Mouse (Mus musculus) B cell, adult 2 months (primary cell): ENCODE measurements around the gene Cyfip2.

Source experiments
- DNase-seq, 2 experiments: peaks; one replicate each; pipeline ENCODE4 v3.0.0; 2022

The Cyfip2 gene

DNA sequence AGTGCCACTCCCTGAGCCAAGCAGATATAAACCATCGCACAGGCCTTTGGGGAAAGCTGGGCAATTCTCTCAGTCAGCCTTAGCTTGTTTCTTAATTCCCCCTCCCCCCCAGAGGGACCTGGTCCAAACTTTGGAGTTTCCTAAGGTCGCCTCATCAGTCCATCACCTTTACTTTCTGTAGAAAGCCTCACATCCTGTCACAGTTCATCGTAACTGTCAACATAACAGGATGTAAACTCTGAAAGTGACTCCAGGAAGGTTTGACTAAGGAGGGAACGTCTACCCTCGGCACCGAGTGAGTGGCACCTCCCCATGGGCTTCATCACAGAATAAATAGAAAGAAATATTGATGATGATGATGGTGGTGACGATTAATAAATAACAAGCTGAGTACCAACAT is 4.9 kb downstream of the Cyfip2 start:
- DNase-seq = peak; percentile 35 to 37

DNA sequence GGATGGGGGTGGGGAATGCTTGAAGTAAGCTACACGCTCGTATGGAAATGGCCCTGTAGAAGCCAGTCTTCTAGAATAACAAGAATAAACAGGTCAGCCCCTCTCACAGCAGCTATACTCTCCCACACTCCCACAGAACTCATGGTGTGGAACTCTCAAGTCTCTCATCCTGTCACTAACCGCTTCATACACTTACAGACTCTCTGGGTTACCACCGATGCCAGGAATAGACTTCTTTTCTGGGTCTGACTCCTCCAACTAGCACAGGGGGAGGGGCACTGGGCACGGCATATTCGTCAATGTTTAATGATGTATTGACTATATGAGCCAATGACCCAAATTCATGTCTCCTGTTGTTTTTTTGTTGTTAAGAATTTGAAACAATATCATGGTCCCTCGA is 5.9 kb downstream of the Cyfip2 start:
- DNase-seq = peak; percentile 42 to 55

DNA sequence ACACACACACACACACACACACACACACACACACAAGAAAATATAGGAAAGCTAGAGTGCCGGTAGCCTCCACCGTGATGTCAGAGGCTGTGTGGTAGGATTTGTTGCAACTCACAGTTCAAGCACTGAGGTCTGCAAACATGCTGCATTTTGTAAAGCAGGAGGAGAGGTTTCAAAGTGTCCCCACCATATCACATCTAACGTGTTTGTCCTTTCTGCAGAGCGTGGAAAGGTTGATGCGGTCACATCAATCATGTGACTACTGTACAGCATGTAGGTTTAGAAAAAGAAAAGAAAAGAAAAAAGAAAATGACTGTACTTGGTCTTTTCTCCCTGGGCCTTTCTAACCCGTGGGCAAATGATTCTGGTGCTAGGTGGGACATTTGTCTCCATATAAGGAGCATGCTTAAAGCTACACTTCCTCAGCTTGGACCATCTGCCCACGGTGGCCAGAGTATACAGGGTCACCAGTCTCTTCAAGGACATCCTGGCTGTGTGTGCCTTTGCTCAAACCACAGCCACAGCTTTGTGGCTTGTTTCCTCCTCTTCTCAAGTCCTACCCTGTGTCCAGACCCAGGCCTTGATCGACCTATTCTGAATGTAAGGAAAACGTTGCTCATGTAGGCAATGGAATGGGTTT is 6.7 kb downstream of the Cyfip2 start:
- DNase-seq = no peak

DNA sequence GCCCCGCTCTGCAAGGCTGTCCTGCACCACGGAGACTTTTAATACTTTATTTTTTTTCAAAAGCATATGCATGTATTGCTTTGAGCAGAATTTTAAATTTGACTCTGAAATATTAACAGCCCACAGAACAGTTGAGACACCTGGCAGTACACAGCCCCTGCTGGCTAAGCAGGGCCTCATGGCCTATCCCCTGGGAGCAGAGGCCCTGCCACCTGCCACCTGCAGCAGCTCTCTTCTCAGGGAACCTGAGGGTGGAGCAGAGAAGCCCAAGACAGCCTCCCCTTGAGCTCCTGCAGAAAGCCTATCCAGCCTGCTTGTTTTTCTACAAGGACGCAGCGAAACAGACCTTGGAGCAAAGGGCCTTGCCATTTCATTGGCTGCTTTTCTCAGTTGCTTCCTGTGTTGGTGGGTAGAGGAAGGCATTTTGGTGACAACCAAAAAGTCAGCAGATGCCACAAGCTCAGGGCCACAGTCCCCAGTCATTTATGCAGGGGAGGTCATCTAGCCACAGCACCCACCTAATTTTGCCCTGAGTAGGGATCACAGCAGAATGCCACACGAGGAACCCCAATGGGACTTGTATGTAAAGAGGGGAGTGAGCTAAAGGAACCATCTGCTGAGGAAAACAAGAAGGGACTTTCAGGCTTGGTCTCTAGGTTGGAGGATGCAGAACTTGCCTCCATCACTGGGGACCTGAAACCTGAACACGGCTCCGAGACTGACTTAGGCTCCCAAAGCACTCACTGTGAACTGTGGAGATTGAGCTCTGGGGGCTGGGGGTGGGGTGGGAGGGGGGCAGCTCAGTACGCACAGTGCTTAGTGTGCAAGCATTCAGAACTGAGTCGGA is 7.6 kb downstream of the Cyfip2 start:
- DNase-seq = peak; percentile 63 to 66

DNA sequence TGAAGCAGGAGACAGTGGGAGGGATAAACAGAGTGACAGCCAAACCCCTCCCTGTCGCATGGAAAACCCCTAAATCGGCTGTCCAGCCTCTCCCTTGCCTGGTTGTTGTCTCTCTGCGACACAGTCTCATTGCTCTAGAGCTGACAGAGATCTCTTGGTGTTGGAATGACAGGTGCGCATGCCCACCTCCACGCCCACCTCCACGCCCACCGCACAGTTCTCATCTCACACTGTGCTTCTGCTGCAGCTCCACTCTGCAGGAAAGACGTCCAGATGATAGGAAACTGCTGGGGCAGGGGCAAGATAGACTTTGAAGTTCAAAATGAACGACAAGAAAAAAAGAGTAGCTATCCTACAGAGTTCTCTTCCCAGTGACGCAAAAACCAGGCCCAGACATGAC is 8.6 kb downstream of the Cyfip2 start:
- DNase-seq = peak in 1 of 2 experiments; percentile 25

DNA sequence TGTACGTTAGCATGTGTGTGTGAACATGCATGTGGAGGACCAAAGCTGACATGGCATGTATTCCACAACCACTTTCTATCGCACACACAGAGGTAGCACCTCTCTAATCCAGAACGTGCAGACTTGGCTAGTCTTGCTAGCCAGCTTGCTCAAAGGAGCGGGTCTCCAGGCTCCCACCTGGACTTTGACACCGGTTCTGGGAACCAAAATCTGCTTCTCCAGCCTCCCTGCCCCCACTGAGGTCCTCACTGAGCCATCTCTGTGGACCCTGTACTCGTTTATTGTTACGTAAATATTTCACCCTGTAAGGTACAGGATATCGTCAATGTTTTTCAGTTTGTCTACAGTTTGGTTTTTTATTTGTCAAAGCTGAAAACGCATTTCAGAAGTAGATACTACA is 10.2 kb downstream of the Cyfip2 start:
- DNase-seq = no peak

DNA sequence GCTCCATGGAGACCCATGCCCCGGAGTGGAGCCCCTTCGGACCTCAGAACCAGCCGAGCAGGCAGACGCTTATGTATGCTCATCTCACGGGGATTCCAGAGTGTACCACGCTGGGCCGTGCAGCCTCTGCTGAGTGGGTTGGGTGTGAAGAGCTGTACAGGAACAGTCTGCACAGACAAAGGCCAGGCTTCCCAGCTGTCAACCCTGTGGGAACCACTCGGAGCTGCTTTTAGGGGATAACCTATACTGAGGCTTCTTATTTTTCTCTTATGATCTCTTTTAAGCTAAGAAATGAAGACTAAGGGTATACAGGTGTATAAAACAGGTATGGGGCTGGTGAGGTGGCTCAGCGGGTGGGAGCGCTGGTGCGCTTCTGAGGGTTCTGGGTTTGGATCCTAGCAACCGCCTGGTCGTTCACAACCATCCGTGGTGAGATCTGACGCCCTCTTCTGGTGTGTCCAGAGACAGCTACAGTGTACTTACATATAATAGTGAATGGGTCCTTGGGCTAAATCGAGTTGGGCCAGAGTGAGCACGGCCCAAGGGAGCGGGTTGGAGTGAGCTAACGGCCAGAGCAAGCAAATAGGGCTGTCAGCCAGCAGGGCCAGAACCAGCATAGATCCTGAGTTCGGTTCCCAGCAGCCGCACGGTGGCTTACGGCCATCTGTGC is 10.9 kb downstream of the Cyfip2 start:
- no peak for DNase-seq

DNA sequence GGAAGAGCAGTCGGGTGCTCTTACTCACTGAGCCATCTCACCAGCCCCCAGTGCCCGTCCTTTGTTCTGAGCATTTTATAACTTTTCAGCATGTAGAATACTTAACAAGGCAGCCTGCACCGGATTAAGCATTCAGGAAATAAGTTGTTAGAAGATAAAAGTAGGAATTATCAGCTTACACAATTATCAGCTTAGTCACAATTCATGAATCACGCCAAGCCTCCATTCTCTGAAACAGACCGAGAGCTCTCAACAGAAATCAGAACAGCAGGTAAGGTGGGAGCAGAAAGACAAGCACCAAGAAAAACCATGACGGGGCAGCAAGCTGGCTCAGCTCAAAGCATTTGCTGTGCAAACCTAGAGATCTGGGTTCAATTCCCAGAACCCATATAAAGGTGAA is 12.8 kb downstream of the Cyfip2 start:
- DNase-seq = no peak

DNA sequence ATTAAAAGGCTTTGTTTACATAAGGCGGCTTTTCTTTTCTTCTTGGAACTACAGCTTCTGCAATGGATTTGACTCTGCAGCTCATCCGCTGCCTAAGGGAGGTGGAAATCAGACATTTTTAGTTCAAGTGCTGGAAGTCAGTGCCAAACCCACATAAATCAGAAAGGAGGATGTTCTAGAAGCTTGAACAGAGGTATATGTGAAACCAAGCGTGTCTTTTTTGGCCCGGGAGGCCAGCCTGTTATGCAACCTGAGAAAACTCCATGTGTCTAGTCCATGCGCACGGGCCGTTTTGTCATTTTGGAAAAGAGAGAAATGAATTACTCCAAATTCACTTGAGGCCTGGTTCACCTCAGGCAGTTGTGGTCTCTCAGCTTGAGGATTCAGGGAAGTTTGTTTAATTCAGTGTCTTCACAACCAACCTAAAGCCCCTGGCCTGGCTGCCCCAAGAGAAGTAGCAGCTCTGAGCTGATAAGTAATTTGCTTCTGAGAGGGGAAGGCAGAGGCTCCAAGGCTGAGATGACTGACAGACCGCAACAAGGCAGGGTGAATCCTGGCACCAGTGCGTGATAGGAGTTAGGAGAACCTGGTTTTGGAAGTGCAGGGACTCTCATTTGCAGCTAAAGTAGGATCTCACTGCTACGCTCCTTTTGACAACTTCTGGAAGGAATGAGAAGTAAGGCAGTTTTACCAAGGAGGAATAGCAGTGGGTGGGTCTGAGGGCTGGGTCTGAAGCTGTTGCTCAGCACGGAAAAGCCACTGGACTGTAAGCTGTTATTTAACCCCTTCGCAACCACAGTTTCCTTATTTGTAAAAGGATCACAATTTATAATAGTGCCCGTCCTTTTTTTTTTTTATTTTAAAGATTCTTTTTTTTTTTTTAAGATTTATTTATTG is 13.5 kb downstream of the Cyfip2 start:
- DNase-seq = peak in 1 of 2 experiments; percentile 36

DNA sequence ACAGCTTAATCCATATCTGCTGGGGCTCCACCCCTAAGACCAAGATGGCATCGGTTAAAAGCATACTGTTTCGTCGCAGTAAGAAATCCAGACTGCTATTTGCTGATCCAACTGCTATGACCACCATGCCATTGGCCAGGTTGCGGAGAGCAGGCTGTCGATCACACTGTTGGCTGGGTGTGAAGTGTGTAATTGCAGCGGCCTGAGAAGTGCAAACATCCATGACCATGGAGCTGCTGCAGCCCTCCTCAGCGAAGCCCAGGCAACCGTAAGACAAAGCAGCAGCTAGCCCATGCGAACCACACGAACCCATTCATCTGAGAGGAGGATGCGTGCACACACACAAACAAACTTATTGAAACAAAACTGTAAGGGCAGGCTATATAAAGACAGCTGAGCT is 18.3 kb downstream of the Cyfip2 start:
- no peak for DNase-seq

DNA sequence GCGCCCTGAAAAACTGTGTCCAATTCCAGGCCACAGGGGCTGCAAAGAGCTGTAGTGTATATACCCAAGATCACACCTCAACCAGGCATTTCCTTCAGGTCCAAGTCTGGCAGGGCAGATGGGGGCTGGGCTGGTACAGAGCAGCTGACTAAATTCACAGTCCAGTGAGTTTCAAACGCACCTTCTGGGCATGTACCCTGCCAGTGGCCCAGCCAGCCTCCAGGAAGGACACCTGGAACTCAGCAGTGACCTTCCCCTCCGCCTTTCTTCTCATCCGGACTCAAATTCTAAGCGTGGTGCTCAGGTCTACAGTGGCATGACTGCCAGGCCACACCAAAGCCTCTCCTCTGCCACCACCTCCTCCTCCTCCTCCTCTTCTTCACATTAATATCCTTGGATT is 19.2 kb downstream of the Cyfip2 start:
- no peak for DNase-seq

DNA sequence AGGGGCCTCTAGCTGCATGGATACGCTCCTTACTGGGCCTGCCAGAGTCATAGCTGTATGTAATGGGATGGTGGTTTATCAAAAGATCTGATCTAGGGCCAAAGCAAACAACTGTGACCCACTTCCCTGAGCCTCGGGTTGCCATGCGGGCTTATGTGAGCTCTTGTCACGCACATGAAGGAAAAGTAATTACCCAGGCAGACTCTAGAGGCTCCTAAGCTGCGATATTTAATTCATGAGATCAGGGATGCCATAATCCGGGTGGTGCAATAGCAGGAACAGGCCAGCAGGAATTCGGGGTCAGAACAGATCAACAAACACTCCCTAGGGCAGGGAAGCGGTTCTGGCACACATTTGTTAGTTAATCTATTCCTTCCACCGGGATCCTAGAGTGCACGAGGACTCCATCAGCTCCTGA is 21.7 kb downstream of the Cyfip2 start:
- no peak for DNase-seq

DNA sequence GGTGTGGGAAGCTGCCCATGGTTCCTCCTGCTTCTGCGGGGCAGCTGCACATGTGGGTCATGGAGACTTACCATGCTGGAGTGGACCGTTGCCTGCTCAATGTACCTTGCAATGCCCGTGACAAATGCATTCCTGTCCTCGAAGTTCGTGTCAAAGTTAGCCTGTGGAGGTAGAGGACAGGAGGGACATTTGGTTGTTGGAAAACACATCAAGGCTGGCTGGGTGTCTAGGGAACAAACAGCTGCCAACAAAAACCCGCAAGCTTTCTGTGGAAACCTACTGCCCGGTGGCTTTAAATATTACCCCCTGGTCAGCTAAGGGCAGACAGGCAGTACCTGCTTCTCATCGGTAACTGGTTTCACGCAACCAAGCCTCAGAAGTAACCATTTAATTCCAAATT is 23.1 kb downstream of the Cyfip2 start:
- no peak for DNase-seq

DNA sequence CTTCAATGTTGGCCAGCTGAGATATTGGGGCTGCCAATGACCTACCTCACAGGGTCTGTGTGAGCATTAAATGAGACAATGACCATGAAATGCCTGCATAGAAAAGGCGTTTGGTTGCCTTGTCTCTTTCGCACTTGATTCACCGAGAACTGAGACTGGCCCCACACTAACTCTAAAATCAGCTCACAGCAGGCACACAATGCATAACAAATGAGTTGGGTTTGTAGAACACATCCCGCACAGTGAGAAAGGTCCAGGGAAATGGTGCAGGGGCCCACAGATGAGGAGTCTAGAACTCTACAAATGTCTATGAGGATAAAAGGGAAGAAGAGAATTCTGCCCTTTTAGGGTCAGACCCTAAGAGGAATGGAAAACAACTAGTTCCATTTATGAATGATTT is 23.6 kb downstream of the Cyfip2 start:
- DNase-seq = no peak

DNA sequence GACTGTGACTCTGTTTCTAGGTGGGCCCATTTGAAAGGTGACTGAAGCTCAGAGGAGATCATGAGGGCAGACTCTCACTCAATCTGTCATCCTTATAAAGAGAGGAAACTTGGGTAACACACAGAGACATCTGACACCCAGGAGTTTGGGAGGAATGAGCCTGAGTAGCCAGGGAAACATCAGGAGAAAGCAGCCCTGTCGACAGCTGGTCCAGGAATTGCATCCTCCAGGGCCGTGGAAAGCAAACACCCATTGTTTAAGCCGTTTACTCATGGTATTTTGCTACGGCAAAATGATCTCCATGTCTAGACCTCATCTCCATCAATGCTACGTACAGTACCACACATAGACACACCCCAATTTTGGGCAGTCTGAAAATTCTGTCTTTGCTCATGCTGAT is 24.6 kb downstream of the Cyfip2 start:
- no peak for DNase-seq

DNA sequence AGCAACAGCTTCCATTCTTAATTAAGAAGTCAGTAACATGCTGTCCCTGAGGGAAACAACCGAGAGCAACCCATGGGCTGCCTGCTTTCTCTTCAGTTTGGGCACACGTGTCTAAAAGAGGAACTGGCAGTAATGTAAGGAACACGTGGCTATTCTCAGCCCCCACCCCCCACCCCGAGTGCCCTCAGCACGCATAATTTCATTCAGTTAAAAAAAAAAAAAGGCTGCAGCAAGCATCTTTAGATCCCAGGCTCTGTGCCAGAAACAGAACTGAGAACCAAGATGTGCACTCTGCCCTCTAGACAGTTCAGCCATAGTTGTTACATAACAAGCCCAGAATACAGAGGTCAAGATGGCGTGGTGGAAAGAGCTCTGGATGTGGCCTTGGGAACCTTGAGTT is 25.9 kb downstream of the Cyfip2 start:
- peak; percentile 69 to 74 for DNase-seq

DNA sequence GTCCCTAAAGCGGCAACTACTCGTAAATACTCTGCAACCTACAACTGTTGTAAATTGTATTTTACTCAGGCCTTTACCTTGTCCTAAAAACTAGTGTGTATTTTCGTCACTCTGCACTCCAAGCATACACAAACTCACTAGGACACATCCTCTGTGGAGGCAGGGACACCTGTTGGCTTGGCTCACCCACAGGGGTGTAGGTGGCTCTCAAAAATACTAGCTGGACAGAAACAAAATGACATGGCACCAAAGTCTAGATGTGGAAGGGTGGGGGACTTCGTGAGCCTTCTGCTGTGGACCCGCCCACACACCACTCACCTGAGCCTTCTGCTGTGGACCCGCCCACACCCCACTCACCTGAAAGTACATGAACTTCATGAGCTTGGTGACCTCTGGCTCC is 28.9 kb downstream of the Cyfip2 start:
- no peak for DNase-seq

DNA sequence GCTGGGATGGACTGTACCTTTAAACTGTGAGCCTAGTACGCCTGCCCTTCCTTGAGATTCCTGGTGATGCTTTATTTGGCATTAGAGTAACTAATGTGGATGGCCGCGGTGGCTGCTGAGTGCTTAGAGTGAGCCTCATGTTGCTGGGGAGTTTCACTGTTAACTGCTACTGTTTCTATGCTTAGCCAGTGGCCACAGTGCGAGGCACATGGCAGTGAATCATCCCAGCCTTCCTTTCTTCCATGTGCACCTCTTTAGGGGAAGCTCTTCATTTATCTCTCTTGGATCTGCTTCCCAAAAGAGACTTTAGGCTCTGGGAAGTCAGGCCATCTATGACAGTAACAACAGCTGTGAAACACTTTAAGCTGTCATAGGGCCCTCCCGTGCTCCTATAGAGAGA is 30.0 kb downstream of the Cyfip2 start:
- no peak for DNase-seq

DNA sequence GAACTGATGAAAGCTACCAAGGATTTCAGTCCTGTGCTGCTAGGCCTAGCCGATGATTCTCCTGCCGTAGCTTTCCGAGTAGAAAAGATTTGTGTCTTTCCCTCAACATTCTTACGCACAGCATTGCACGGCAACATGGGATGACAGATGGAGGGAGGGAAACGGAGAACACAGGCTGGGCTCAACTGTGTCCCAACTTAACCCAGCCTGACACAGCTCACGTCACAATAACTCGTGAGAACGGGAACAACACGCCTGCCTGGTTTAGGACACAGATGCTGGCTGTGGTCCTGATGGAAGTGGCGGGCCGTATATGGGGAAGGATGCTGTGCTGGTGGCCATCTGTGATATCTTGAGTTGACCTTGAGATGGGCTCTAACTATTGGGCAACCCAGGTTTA is 34.0 kb downstream of the Cyfip2 start:
- DNase-seq = no peak

DNA sequence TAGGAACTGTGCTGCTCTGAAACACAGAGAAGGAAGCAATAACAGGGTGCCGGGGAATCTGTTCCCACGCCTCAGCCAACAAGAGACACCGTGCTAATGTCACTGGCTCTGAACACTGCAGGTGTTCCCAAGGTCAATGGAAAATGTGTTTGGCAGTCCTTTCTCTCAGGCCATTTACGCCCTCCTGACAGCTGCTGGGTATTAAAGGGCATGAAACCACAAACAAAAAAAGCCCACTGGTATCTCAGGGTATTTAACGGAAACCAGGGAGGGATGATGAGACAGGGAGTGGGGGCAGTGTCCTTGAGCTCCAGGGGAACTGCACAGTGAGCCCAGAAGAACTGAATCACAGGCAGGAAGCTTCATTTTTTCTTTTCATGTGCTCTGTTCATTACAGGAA is 34.5 kb downstream of the Cyfip2 start:
- no peak for DNase-seq

DNA sequence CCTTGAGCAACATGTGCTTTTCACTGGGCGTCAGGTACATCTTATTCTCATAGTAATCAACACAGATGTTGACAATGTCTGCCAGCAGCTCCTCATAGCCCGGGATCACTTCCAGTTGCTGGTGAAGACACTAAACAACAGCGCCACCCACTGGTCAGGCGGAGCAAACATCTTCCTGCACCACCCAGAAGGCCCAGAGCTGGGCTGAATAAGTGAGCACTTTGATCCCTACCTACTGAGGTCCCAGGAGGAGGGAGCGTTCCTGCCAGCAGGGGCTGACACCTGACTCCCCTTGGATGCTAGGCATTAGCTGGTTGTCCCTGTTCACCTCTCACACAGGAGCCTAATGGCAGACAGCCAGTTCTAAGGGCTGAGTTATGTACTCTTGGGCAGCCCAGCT is 35.9 kb downstream of the Cyfip2 start:
- DNase-seq = peak; percentile 82 to 83

DNA sequence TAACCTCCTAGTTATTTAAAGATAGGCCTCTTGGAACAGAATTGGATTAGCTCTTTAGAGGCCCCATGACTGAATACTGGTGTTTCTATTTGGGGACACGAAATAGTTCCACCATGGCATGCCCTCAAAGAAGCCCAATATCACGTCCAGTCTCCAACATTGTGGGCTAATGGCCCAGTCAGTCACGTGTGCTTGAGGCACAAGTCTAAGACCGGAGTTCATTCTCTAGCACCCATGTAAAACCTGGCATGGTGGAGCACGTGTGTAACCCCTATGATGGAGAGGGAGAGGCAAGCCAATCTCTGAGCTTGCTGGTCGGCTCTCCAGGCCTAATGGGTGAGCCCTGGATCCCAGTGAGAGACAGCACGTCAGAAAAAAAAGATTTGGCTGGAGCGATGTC is 36.5 kb downstream of the Cyfip2 start:
- no peak for DNase-seq

DNA sequence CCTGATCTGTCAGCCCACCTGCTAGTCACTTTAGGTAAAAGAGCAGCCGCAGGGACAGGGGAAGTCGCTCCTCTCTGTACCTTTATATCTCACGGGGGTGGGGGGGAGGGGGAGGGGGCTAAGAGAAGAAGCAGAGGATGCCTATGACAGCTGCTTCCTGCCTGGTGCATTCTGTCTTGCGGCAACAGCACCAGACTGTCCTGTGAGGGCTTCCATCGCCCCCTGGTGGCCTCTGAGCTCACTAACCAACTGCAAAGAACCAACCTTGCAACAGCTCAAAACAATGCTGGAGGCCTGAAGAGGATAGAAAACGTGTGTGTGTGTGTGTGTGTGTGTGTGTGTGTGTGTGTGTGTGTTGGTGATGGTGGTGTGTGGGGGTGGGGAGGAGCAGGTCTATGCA is 37.4 kb downstream of the Cyfip2 start:
- DNase-seq = peak; percentile 89 to 92
